Mouse (Mus musculus) B cell, adult 67 days (primary cell): ENCODE measurements around the gene Hist1h2bb. TPM values are rescaled to one million over a fixed set of nuclear protein-coding genes. Genes with fewer than 3 reads are reported as not detected.

Experiments used
- total RNA-seq, 2 experiments: library from RNA; stranded (reverse); gene quantifications; 4 replicates each; pipeline ENCODE4 v1.2.4; 2023

Hist1h2bb gene
- 10 to 100 TPM; 85.2 to 91.3 TPM for total RNA-seq

GRCm38 (mm10) chr13:23746201-23747080, at the start of gene Hist1h2bb:
Gene Hist1h2bb, plus strand, starts transcription at chr13:23746734.

GRCm38 (mm10) chr13:23698300-23698693, 48.2 kb upstream of the Hist1h2bb start, which contains the start of gene Hist1h4c:
Gene Hist1h4c, minus strand, starts transcription at chr13:23698454.

DNA sequence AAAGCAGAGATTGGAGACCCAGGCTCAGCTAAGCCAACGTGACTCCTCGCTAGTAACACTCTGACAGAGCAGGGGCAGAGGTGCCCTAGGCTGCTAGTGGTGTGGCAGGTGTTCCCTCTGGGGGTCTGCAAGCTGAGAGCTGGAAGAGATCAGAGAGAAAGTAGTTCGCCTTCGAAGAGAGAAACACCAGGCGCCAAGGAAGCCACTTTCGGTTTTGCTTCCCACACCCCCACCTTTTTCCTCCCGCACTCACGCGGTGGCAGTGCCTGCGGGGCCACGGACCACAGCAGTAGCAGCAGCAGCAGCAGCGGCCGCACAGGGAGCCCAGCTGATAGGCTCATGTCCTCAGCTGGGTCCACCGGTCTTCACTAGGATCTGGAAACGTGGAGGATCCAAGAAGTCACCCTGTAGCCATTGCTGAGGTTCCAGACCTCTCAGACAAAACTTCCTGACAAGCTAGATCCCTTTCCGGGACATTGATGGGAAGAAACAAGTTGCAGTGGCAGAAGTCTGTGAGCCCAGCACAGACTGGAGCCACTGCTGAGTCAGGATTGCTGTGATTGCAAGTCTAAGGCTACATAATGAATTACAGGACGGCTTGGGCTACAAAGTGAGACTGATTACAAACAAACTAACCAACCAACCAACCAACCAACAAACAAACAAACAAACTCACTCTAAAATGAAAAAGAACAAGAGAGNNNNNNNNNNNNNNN, 36.0 kb upstream of the Hist1h2bb start, which contains the start of gene Hfe:
Gene Hfe, minus strand, starts transcription at position 481 of the 716 bp plus-strand sequence.

GRCm38 (mm10) chr13:23738677-23739068, 7.9 kb upstream of the Hist1h2bb start, which contains the start of gene Hist1h1c:
Gene Hist1h1c, plus strand, starts transcription at chr13:23738808.

GRCm38 (mm10) chr13:23745381-23746161, 963 bp upstream of the Hist1h2bb start, which contains the start of gene Hist1h3c:
Gene Hist1h3c, minus strand, starts transcription at chr13:23745602.

DNA sequence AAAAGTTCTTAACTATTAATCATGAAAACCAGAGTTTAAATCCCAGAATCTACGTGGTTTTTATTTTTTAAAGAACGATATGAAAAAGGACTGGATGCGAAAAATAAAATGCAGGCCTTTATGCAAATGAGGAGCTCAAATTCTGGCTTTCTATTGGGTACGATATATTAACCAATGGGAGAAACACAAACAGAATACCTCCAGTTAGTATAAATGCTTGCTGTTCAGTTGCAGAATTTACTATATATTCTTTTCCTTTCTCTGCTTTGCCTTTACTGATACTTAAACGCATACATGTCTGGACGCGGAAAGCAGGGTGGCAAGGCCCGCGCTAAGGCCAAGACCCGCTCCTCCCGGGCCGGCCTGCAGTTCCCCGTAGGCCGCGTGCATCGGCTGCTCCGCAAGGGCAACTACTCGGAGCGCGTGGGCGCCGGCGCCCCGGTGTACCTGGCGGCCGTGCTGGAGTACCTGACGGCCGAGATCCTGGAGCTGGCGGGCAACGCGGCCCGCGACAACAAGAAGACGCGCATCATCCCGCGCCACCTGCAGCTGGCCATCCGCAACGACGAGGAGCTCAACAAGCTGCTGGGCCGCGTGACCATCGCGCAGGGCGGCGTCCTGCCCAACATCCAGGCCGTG, 4.4 kb downstream of the Hist1h2bb start, which contains the start of gene Hist1h2ab:
Gene Hist1h2ab, plus strand, starts transcription at position 288 of the 639 bp plus-strand sequence.

DNA sequence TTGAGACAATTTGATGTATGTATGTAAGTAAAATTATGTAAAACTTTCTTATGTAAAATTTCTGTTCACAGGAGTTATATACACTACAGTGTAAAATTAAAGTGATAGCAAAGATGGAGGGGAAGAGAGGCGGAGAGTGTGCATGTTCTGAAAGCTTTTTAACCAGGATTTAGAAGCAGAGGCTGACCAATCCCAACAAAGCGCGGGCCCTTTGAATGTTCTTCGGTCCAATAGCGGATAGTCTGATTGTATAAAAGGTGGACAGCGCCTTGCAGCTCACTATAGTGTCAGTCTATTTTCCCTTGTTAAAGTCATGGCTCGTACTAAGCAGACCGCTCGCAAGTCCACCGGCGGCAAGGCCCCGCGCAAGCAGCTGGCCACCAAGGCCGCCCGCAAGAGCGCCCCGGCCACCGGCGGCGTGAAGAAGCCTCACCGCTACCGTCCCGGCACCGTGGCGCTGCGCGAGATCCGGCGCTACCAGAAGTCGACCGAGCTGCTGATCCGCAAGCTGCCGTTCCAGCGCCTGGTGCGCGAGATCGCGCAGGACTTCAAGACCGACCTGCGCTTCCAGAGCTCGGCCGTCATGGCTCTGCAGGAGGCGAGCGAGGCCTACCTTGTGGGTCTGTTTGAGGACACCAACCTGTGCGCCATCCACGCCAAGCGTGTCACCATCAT, 5.7 kb downstream of the Hist1h2bb start, which contains the start of gene Hist1h3b:
Gene Hist1h3b, plus strand, starts transcription at position 201 of the 675 bp plus-strand sequence.

DNA sequence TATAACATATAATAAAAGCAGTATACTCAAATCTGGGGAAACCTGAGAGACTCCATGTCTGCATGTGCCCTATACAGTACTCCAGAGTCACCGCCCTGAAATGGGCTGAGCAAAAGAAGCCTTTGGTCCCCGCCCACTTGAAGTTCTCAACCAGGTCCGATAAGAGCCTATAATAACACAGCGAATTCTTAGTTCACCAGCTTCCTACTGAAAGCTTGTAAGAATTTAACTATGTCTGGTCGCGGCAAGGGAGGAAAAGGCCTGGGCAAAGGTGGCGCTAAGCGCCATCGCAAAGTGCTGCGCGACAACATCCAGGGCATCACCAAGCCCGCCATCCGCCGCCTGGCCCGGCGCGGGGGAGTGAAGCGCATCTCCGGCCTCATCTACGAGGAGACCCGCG, 10.3 kb downstream of the Hist1h2bb start, which contains the start of gene Hist1h4b:
Gene Hist1h4b, plus strand, starts transcription at position 224 of the 400 bp plus-strand sequence.

GRCm38 (mm10) chr13:23760972-23761864, 14.7 kb downstream of the Hist1h2bb start, which contains the start of gene Hist1h4a:
Gene Hist1h4a, minus strand, starts transcription at chr13:23761230.

GRCm38 (mm10) chr13:23761871-23762821, 15.6 kb downstream of the Hist1h2bb start, which contains the start of gene Hist1h3a:
Gene Hist1h3a, minus strand, starts transcription at chr13:23762386.

GRCm38 (mm10) chr13:23763586-23764323, 17.2 kb downstream of the Hist1h2bb start, which contains the start of gene Hist1h1a:
Gene Hist1h1a, plus strand, starts transcription at chr13:23763666.

DNA sequence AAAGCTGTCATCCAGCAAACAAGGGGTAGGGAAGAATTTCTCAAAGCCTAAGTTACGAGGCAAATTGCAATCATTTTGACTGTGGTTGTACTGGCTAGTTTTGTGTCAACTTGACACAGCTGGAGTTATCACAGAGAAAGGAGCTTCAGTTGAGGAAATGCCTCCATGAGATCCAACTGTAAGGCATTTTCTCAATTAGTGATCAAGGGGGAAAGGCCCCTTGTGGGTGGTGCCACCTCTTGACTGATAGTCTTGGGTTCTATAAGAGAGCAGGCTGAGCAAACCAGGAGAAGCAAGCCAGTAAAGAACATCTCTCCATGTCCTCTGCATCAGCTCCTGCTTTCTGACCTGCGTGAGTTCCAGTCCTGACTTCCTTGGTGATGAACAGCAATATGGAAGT, 23.1 kb downstream of the Hist1h2bb start, which contains the start of gene Trim38:
Gene Trim38, plus strand, starts transcription at position 301 of the 400 bp plus-strand sequence.

Other genes starting within 250 kb of the Hist1h2bb start
- gene Hist1h4h, start 215.7 kb upstream of the Hist1h2bb start, total RNA-seq, result 100 to 1,000 TPM; 457 TPM
- gene Hist1h2af, start 212.8 kb upstream of the Hist1h2bb start, total RNA-seq, result 10 to 100 TPM; 21.3 to 28.8 TPM
- gene Hist1h3g, start 211.3 kb upstream of the Hist1h2bb start, total RNA-seq, result 1 to 10 TPM; 1.4 to 6.9 TPM
- 10 to 100 TPM; 10.0 to 13.0 TPM for gene Hist1h2bh, start 203.3 kb upstream of the Hist1h2bb start, total RNA-seq
- 100 to 1,000 TPM; 111 to 119 TPM for gene Hist1h3f, start 202.7 kb upstream of the Hist1h2bb start, total RNA-seq
- 10 to 100 TPM; 55.2 to 82.9 TPM for gene Hist1h4f, start 195.1 kb upstream of the Hist1h2bb start, total RNA-seq
- 10 to 100 TPM; 31.1 to 36.2 TPM for gene Hist1h1d, start 193.5 kb upstream of the Hist1h2bb start, total RNA-seq
- gene Hist1h3e, start 184.4 kb upstream of the Hist1h2bb start, total RNA-seq, result 100 to 1,000 TPM; 326 to 342 TPM
- gene Hist1h2ae, start 175.5 kb upstream of the Hist1h2bb start, total RNA-seq, result 10 to 100 TPM; 29.2 to 42.2 TPM
- 100 to 1,000 TPM; 649 to 669 TPM for gene Hist1h2bg, start 175.3 kb upstream of the Hist1h2bb start, total RNA-seq
- 100 to 1,000 TPM; 327 to 367 TPM for gene Hist1h2bf, start 172.5 kb upstream of the Hist1h2bb start, total RNA-seq
- 10 to 100 TPM; 42.6 to 61.1 TPM for gene Hist1h2ad, start 172.4 kb upstream of the Hist1h2bb start, total RNA-seq
- gene Hist1h3d, start 171.0 kb upstream of the Hist1h2bb start, total RNA-seq, result 10 to 100 TPM; 40.0 to 45.0 TPM
- gene Hist1h4d, start 165.1 kb upstream of the Hist1h2bb start, total RNA-seq, result 100 to 1,000 TPM; 183 to 195 TPM
- 10 to 100 TPM; 41.6 to 47.3 TPM for gene Hist1h2be, start 125.6 kb upstream of the Hist1h2bb start, total RNA-seq
- gene Hist1h1e, start 124.2 kb upstream of the Hist1h2bb start, total RNA-seq, result 100 to 1,000 TPM; 385 to 413 TPM
- gene Hist1h2ac, start 62.8 kb upstream of the Hist1h2bb start, total RNA-seq, result 10 to 100 TPM; 12.5 to 15.6 TPM
- 10 to 100 TPM; 24.1 to 30.1 TPM for gene Hist1h2bc, start 62.5 kb upstream of the Hist1h2bb start, total RNA-seq
- gene Hist1h1t, start 50.9 kb upstream of the Hist1h2bb start, total RNA-seq, result under 1 TPM; 0.65 to 0.84 TPM
- gene Hist1h4c, start 48.3 kb upstream of the Hist1h2bb start, total RNA-seq, result 100 to 1,000 TPM; 222 to 255 TPM
- gene Hfe, start 35.9 kb upstream of the Hist1h2bb start, total RNA-seq, result 1 to 10 TPM in 1 of 2 experiments, not detected in 1; 1.9 TPM
- gene Hist1h1c, start 7.9 kb upstream of the Hist1h2bb start, total RNA-seq, result 1,000 to 10,000 TPM in 1 of 2 experiments, 100 to 1,000 TPM in 1; 877 to 1,039 TPM
- gene Hist1h3c, start 1.1 kb upstream of the Hist1h2bb start, total RNA-seq, result 1 to 10 TPM; 6.8 to 7.4 TPM
- 100 to 1,000 TPM; 102 to 130 TPM for gene Hist1h2ab, start 4.4 kb downstream of the Hist1h2bb start, total RNA-seq
- gene Hist1h3b, start 5.5 kb downstream of the Hist1h2bb start, total RNA-seq, result 10 to 100 TPM; 41.3 to 45.0 TPM
- 100 to 1,000 TPM in 1 of 2 experiments, 10 to 100 TPM in 1; 90.1 to 106 TPM for gene Hist1h4b, start 10.3 kb downstream of the Hist1h2bb start, total RNA-seq
- gene Hist1h4a, start 14.5 kb downstream of the Hist1h2bb start, total RNA-seq, result 100 to 1,000 TPM; 142 to 168 TPM
- gene Hist1h3a, start 15.7 kb downstream of the Hist1h2bb start, total RNA-seq, result 100 to 1,000 TPM; 448 to 459 TPM
- 10 to 100 TPM; 39.6 TPM for gene Hist1h1a, start 16.9 kb downstream of the Hist1h2bb start, total RNA-seq
- gene Trim38, start 23.2 kb downstream of the Hist1h2bb start, total RNA-seq, result not detected
- not detected for gene Slc17a2, start 60.3 kb downstream of the Hist1h2bb start, total RNA-seq
- not detected for gene Slc17a3, start 92.7 kb downstream of the Hist1h2bb start, total RNA-seq
- not detected for gene Slc17a1, start 121.0 kb downstream of the Hist1h2bb start, total RNA-seq
- not detected for gene Slc17a4, start 168.3 kb downstream of the Hist1h2bb start, total RNA-seq
- not detected for gene Hist1h2ba, start 187.4 kb downstream of the Hist1h2bb start, total RNA-seq
- gene Hist1h2aa, start 187.7 kb downstream of the Hist1h2bb start, total RNA-seq, result not detected
- gene Scgn, start 244.5 kb downstream of the Hist1h2bb start, total RNA-seq, result not detected